Mouse (Mus musculus) liver, adult 2 months (tissue): ENCODE results near the gene Ptpn20.

ENCODE experiments used
- CTCF ChIP-seq: fragments of 200-500 bp; IDR thresholded peaks from 2 replicates; pipeline ENCODE4 v1.5.1; 2011; ENCODE audit warnings: low read depth, low read length, control low read depth
- POLR2A ChIP-seq: fragments of 200-500 bp; IDR thresholded peaks from 2 replicates; pipeline ENCODE4 v1.6.1; 2011; ENCODE audit warnings: low read length, control low read depth; ENCODE audit not compliant: insufficient read depth; ENCODE audit errors: extremely low read depth

- no peak for TF ChIP-seq POLR2A
- no peak for TF ChIP-seq CTCF
These were observed 91.6 kb downstream of the Ptpn20 start for GRCm38 (mm10) chr14:33680621-33681020.
